Mouse (Mus musculus) forebrain, embryonic 12.5 days (tissue): Measurements from ENCODE around the gene Wdr95. TPM values are rescaled to one million over a fixed set of nuclear protein-coding genes. Genes with fewer than 3 reads are reported as not detected.

Experiments
- ATAC-seq: fragments of 200-750 bp; cut with Nextera tagmentation; 2 replicates; pipeline ENCODE4 v1.8.0; 2017; ENCODE audit warnings: moderate TSS enrichment; ENCODE audit not compliant: low FRiP score
- H3K27ac ChIP-seq: fragments of 300-500 bp; sonication (generic); 2 replicates; pipeline ENCODE4 v1.5.1; 2016; ENCODE audit warnings: mild to moderate bottlenecking
- H3K27me3 ChIP-seq: fragments of 300-500 bp; sonication (generic); 2 replicates; pipeline ENCODE4 v1.6.1; 2016; ENCODE audit warnings: mild to moderate bottlenecking
- H3K36me3 ChIP-seq: fragments of 300-500 bp; sonication (generic); replicated peaks from 2 replicates; pipeline ENCODE4 v1.6.1; 2016; ENCODE audit warnings: mild to moderate bottlenecking
- H3K4me1 ChIP-seq: fragments of 300-500 bp; sonication (generic); 2 replicates; pipeline ENCODE4 v1.6.1; 2016
- H3K4me2 ChIP-seq: fragments of 300-500 bp; sonication (generic); 2 replicates; pipeline ENCODE4 v1.6.1; 2016; ENCODE audit warnings: mild to moderate bottlenecking, moderate library complexity
- H3K4me3 ChIP-seq: fragments of 300-500 bp; sonication (generic); replicated peaks from 2 replicates; pipeline ENCODE4 v1.5.1; 2016; ENCODE audit warnings: mild to moderate bottlenecking
- H3K9ac ChIP-seq: fragments of 300-500 bp; sonication (generic); 2 replicates; pipeline ENCODE4 v1.6.1; 2016; ENCODE audit warnings: mild to moderate bottlenecking
- H3K9me3 ChIP-seq: fragments of 300-500 bp; sonication (generic); 2 replicates; pipeline ENCODE4 v1.6.1; 2016
- WGBS: fragments of 180-500 bp; shearing (Covaris S2); methylation state at CpG from one replicate; pipeline ENCODE4 v1.1.7; 2016; 5-methylcytosine and 5-hydroxymethylcytosine counted together
- polyA plus RNA-seq: library from polyadenylated mRNA; unstranded; fragments of >200 nt; fragmentation: Nextera tagmentation; extraction: Ambion mirVana; gene quantifications from 2 replicates; pipeline ENCODE4 v1.2.1, GENCODE M21; 2016

Wdr95 gene
- polyA plus RNA-seq, 1 experiment from 2014 or later: 0.17 TPM

DNA sequence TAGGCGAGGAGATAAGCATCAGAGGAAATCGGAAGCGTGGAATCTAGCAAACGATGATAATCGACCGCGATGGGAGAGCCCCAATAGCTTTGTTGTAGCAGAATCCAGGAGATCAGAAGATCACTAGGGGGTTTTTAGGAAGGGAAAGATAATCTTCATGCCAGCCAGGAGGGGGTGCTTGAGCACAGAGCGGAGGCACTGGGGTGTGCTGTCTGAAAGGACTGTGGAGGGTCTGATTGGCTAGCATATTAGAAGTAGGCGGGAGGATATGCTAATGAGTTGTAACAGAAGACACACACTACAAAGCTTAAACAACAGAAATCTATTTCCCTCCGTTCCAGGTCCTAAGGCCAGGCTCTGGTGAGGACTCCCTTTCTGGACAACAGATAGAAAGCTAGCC, 57.4 kb downstream of the Wdr95 start:
- no peak overlapping the region for H3K4me3 ChIP-seq
- H3K9me3 ChIP-seq: no peaks in the 10 kb centered on the region
- H3K36me3 ChIP-seq: no peaks in the 10 kb centered on the region
- peaks cover 5% of the 10 kb centered on the region; the same call in 1 of the 2 replicates for H3K4me1 ChIP-seq
- no peak for ATAC-seq
- no peak overlapping the region for H3K4me2 ChIP-seq
- H3K27me3 ChIP-seq: 0 out of 2 replicates have a peak, but pooled peaks cover 2% of the 10 kb centered on the region
- no peak overlapping the region for H3K27ac ChIP-seq
- 60% methylated on average over 10 of the region's 10 CpGs for WGBS
- no peak overlapping the region for H3K9ac ChIP-seq

DNA sequence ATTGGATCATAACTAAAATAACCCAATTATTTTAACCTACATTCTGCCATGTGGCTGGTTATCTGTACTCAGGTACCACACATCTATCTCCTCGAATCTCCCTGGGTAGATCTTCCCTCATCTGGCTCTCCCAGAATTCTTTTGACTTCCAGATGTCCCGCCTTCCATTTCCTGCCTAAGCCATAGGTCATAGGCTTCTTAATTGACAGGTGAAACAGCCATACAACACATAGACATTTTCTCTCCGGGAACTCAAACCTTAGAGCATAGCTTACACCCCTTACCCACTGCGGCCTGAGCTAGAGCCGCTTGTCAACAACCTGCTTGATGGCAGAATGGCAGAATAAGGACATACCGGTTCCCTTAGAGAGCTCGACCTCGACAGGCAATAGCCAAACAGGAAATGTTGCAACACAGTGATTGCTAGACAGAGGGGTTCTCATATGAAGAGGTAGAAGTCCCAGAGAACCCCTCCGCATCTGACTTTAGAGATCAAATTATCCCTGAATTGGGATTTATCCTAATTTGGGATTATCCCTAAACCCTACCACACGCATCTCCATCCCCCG, 58.9 kb downstream of the Wdr95 start:
- 89% methylated on average over 11 of the region's 11 CpGs for WGBS
- Histone ChIP-seq H3K9ac (no peak overlapping the region), H3K27ac (no peak overlapping the region), H3K4me1 (peaks cover 5% of the 10 kb centered on the region; the same call in 1 of the 2 replicates), H3K9me3 (no peaks in the 10 kb centered on the region), H3K4me2 (no peak overlapping the region), H3K4me3 (no peak overlapping the region), H3K27me3 (0 out of 2 replicates have a peak, but pooled peaks cover 2% of the 10 kb centered on the region), H3K36me3 (no peaks in the 10 kb centered on the region)
- no peak for ATAC-seq

DNA sequence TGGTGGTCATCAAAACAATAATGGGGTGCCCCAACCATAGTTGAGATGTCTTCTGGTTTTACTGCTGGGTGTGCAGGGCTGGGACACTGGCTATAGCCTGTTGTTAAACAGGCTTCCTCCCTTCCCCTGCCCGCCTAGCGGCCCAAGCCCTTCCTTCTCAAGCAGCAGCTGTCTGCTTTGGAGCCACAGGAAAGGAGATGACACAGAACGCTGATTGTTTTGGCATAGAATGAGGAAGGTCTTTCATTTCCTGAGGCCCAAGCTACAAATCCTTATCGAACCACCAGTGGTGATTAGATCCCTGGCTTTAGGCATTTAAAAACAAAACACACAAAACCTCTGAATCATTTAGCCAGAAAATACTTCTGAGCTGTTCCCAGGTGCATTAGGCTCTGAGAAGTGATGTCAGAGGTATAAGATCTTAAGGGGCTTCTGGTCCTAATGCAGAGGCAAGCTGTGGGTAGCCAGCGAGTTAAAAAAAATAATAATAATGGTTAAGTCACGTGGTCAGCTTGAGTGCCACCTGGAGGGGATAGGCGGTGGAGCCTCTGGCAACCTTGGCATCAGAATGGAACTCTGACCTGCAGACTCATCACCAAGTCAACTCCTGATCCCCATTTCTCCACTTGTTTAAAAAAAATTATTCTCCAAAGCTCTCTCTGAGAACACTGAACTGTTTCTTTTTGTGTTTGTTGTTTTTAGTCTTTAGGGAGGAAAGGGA, 60.5 kb downstream of the Wdr95 start:
- Histone ChIP-seq H3K4me3 (no peak overlapping the region), H3K9me3 (no peaks in the 10 kb centered on the region), H3K27me3 (no peaks in the 10 kb centered on the region), H3K27ac (no peak overlapping the region), H3K4me2 (no peak overlapping the region), H3K9ac (no peak overlapping the region), H3K36me3 (no peaks in the 10 kb centered on the region), H3K4me1 (peaks cover 5% of the 10 kb centered on the region; the same call in 1 of the 2 replicates)
- WGBS: 73% methylated on average over 7 of the region's 7 CpGs
- ATAC-seq: no peak

DNA sequence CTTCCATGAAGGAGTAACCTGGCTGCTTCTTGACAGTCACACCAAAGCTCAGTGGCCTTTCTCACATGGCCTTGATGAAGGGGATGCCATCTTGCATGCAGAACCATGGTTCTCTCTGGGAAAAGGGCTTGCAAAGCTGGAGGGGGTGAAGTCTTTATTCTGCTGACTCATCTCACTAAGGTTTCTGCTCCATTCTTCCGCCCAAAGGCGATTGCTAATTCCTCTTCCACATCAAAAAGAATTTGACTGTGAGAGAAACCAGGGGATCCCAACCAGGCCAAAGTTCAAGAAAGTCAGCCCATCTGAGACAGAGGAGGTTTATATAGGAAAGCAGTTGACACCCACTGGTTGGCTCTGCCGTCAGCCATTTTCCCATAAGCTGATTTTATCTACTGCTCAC, 61.5 kb downstream of the Wdr95 start:
- ATAC-seq: no peak
- no peak overlapping the region for H3K9ac ChIP-seq

DNA sequence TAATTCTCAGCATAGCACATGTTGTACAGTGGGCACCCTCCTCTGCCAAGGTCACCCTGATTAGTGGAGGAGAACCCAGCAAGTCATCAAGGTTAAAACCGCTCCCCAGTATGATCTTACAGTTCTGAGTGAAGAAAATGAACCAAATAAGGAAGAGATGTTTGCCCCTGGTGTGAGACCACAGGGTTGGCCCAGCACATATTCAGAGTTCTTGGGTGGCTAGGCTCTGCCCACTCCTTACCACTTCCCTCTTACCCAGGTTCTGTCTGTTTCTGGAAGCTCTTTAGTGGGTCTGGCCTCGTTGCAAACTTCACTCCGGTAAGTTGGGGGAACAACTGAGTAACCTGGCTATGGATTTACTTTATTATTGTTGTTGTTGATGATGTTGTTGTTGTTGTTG, 65.7 kb downstream of the Wdr95 start:
- no peak for ATAC-seq
- Histone ChIP-seq H3K27me3 (0 out of 2 replicates have a peak, but pooled peaks cover 2% of the 10 kb centered on the region), H3K4me1 (no peaks in the 10 kb centered on the region), H3K27ac (no peak overlapping the region), H3K9ac (no peak overlapping the region), H3K4me3 (no peak overlapping the region), H3K4me2 (no peak overlapping the region), H3K9me3 (no peaks in the 10 kb centered on the region), H3K36me3 (no peaks in the 10 kb centered on the region)
- WGBS: 93% methylated on average over 3 of the region's 3 CpGs

More for the DNA sequence above, 61.5 kb downstream of the Wdr95 start:
- WGBS: 70% methylated on average over 3 of the region's 3 CpGs
- Histone ChIP-seq H3K4me3 (no peak overlapping the region), H3K9me3 (no peaks in the 10 kb centered on the region), H3K4me2 (no peak overlapping the region), H3K27ac (no peak overlapping the region), H3K27me3 (no peaks in the 10 kb centered on the region), H3K36me3 (no peaks in the 10 kb centered on the region), H3K4me1 (peaks cover 5% of the 10 kb centered on the region; the same call in 1 of the 2 replicates)

DNA sequence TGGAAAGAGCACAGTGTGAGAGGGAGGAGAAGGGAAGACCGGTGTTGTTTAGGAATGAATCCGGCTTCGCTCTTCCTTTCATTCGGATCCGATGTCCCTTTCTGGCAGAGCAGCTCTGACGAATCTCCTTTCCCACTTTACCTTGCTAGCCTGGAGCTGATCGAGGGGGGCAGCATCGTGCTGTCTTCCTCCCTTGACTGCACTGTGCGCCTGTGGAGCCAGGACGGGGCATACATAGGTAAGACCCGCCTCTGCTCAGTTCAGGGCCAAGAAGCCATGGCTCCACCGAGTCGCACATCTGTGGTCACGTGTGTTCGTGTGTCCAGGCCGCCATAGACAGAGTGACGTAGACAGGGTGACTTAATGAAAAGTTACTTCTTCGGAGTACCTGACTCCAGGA, 68.9 kb downstream of the Wdr95 start:
- no peaks in the 10 kb centered on the region for H3K9me3 ChIP-seq
- no peaks in the 10 kb centered on the region for H3K36me3 ChIP-seq
- 47% methylated on average over 18 of the region's 18 CpGs for WGBS
- H3K4me1 ChIP-seq: peaks cover 3% of the 10 kb centered on the region; the same call in 1 of the 2 replicates
- H3K9ac ChIP-seq: no peak overlapping the region
- 0 out of 2 replicates have a peak, but pooled peaks cover 2% of the 10 kb centered on the region for H3K27me3 ChIP-seq
- no peak overlapping the region for H3K4me2 ChIP-seq
- H3K4me3 ChIP-seq: no peak overlapping the region
- H3K27ac ChIP-seq: no peak overlapping the region
- no peak for ATAC-seq

DNA sequence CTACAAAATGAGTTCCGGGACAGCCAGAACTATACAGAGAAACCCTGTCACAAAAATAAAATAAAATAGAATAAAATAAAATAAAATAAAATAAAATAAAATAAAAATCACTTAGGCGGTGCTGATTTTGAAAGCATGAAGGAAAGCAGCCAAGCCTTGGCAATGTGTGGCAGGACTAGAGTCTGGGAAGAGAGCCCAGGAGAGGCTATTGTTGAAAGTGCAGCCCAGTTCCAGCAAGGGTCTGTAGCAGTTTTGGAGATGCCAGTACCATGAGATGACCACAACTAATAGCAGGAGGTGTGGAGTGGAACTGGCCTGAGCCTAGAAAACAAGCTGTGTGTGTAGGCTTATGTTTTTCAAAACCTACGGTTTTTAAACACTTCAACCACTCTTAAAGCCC, 73.5 kb downstream of the Wdr95 start:
- H3K4me2 ChIP-seq: no peak overlapping the region
- no peak for ATAC-seq
- H3K4me1 ChIP-seq: peaks cover 3% of the 10 kb centered on the region; the same call in 1 of the 2 replicates
- H3K4me3 ChIP-seq: no peak overlapping the region
- no peaks in the 10 kb centered on the region for H3K36me3 ChIP-seq
- H3K27me3 ChIP-seq: 0 out of 2 replicates have a peak, but pooled peaks cover 2% of the 10 kb centered on the region
- no peak overlapping the region for H3K9ac ChIP-seq
- WGBS: 91% methylated on average over 3 of the region's 3 CpGs
- H3K9me3 ChIP-seq: no peaks in the 10 kb centered on the region
- H3K27ac ChIP-seq: no peak overlapping the region

DNA sequence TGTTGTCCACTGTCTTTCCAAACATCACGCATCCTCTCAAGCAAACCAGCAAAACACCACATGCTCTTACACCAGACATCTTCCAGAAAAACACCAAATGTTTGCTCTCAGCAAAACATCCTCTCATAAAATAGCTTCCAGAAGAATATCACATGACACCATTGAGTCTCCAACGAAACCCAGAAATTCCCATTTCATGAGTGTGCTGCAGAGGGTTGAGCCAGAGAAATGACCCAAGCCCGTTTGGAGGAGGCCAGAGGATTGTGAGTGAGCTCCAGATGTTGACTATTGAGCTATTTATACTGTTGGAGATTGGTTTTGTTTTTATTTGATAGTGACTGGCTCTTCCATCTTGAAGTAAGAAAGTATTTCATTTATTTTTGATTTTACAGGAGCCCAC, 74.8 kb downstream of the Wdr95 start:
- WGBS: 76% methylated on average over 3 of the region's 3 CpGs
- no peak for ATAC-seq
- Histone ChIP-seq H3K4me2 (no peak overlapping the region), H3K9ac (no peak overlapping the region), H3K9me3 (no peaks in the 10 kb centered on the region), H3K4me3 (no peak overlapping the region), H3K4me1 (peaks cover 3% of the 10 kb centered on the region; the same call in 1 of the 2 replicates), H3K27me3 (no peaks in the 10 kb centered on the region), H3K27ac (no peak overlapping the region), H3K36me3 (no peaks in the 10 kb centered on the region)

DNA sequence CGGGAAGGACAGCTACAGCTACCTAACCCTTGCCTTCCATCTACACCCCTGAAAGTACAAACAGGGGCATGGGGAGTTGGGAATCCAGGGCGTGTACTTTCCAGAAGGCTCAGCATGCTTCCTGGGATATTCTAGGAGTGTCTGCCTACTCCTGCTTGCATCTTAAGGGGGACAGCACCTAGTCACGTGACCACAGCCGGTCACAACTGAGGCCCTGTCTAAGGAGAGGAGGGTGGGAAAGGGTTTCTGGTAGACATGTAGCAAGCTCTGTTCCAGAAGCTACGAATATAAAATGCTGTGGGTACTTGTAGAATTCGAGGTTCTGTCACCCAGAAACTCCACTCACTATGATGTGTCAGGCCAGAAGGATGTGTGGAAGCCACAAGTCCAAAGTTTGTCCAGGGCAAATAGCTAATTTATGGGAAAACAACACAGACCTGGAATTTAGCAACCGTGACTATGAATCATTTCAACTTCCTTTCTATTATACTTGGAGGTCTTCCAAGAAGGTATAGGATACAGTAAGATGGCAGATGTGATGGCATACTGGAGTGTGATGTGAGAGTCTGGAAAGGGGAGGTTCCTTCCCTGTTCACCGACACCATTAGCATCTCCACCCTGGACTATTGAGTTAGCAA, 78.7 kb downstream of the Wdr95 start:
- WGBS: 86% methylated on average over 8 of the region's 8 CpGs
- ATAC-seq: no peak
- no peak overlapping the region for H3K4me2 ChIP-seq
- no peaks in the 10 kb centered on the region for H3K27me3 ChIP-seq
- no peak overlapping the region for H3K27ac ChIP-seq
- no peaks in the 10 kb centered on the region for H3K9me3 ChIP-seq
- H3K4me3 ChIP-seq: no peak overlapping the region
- H3K4me1 ChIP-seq: peaks cover 2% of the 10 kb centered on the region; the same call in 1 of the 2 replicates
- no peaks in the 10 kb centered on the region for H3K36me3 ChIP-seq
- no peak overlapping the region for H3K9ac ChIP-seq

DNA sequence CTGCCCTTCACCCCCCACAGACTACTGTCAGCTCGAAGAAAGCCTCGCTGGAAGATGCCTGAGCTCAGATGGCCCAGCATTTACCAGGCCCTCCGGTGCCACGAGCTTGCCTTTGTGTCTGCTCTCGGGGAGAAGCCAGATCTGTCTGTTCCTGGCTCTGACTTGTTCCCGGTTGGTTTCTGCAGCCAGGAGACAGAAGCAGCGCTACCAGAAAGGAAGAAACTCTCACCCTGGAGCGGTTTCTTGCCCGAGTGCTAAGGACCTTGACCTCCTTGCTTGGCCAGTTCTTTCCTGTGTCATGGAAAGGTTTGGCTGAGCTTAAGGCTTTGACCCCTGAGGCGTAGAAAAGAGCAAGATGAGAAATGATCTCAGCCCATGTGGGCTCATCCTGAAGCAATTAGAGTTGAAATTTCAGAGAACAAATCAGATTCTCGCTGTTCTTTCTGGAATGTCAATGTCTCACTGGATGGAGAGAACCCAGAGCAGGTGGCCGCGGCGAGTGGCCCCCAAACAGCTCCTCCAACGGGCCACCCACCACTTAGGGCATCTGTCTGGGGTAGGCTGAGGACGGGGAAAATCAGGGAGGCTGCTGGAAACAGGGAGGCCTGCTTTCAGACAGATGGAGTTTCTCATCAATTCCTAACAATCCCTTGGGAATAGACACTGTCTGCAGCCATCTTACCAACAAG, 83.1 kb downstream of the Wdr95 start:
- H3K36me3 ChIP-seq: peaks cover 32% of the 10 kb centered on the region
- WGBS: 67% methylated on average over 16 of the region's 16 CpGs
- H3K9ac ChIP-seq: no peak overlapping the region
- no peak overlapping the region for H3K4me3 ChIP-seq
- H3K9me3 ChIP-seq: no peaks in the 10 kb centered on the region
- H3K27me3 ChIP-seq: no peaks in the 10 kb centered on the region
- peaks cover 2% of the 10 kb centered on the region; the same call in 1 of the 2 replicates for H3K4me1 ChIP-seq
- H3K4me2 ChIP-seq: no peak overlapping the region
- no peak for ATAC-seq
- H3K27ac ChIP-seq: peak overlapping the region; percentile 21; the same call in 1 of the 2 replicates

DNA sequence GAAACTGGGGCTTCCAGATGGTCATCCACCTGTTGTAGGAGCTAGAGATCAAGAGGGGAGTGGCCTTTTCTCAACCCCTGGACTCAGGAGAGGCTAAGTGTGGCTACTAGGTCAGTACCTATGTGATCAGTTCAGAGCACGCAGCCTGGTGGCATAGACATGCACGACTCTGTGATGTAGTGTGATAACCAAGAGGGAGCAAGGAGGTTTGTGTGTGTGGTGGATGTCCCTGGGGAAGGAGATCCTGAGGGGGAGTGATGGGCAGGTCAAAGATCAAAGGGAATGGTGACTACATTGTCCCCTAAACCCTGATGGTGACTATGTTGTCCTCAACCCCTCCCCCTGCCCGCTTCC, 83.7 kb downstream of the Wdr95 start:
- Histone ChIP-seq H3K4me3 (no peak overlapping the region), H3K4me1 (peaks cover 2% of the 10 kb centered on the region; the same call in 1 of the 2 replicates), H3K36me3 (peaks cover 37% of the 10 kb centered on the region), H3K9ac (no peak overlapping the region), H3K27me3 (no peaks in the 10 kb centered on the region), H3K9me3 (no peaks in the 10 kb centered on the region), H3K4me2 (no peak overlapping the region), H3K27ac (0 out of 2 replicates have a peak overlapping the region, but pooled peaks have one; percentile 21)
- 94% methylated on average over 3 of the region's 3 CpGs for WGBS
- no peak for ATAC-seq

DNA sequence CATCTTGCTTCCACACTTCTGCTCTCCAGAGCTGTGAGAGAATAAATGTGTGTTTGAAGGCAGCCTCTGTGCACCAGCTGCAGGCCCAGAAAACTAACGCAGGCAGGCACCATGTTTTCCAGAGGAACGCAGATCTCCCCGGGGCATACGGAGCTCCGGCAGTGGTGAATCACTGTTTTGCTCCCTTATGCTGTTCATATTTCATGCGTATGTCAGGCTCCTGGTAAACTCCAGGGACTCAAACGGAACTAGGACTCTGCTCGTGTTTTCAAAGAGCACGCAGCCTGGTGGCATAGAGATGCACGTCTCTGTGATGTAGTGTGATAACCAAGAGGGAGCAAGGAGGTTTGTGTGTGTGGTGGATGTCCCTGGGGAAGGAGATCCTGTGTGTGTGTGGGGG, 84.3 kb downstream of the Wdr95 start:
- WGBS: 82% methylated on average over 10 of the region's 10 CpGs
- no peak for ATAC-seq
- peaks cover 43% of the 10 kb centered on the region for H3K36me3 ChIP-seq
- H3K9me3 ChIP-seq: no peaks in the 10 kb centered on the region
- H3K4me2 ChIP-seq: no peak overlapping the region
- no peak overlapping the region for H3K9ac ChIP-seq
- H3K4me1 ChIP-seq: peaks cover 2% of the 10 kb centered on the region; the same call in 1 of the 2 replicates
- H3K27me3 ChIP-seq: no peaks in the 10 kb centered on the region
- H3K27ac ChIP-seq: peak overlapping the region; percentile 36; the same call in 1 of the 2 replicates
- H3K4me3 ChIP-seq: no peak overlapping the region
